Mouse (Mus musculus): ENCODE results near the gene Gtf2h3.
"Not testable (repeated sequence)": the region's sequence is repeated elsewhere in the genome, so short reads cannot be mapped to it uniquely, and the experiment has no call there.

Gtf2h3 gene

GRCm38 (mm10) chr5:124571068-124571467 lies 7.9 kb upstream of the Gtf2h3 start:
- DNase-seq (ENCODE audit: low spot score in 2 of 2): no peak

- no peak for DNase-seq (ENCODE audit: low spot score in 2 of 2)
Measured at GRCm38 (mm10) chr5:124575467-124575866, 3.5 kb upstream of the Gtf2h3 start.

- DNase-seq (ENCODE audit: low spot score in 2 of 2): peak in 1 of 2 experiments; percentile 23
Measured at GRCm38 (mm10) chr5:124582515-124582914, 3.6 kb downstream of the Gtf2h3 start.

- no peak for DNase-seq (ENCODE audit: low spot score in 2 of 2)
Measured at GRCm38 (mm10) chr5:124592768-124593167, 13.8 kb downstream of the Gtf2h3 start.

GRCm38 (mm10) chr5:124598224-124599174 lies 19.6 kb downstream of the Gtf2h3 start:
- DNase-seq (ENCODE audit: low spot score in 2 of 2): peak; percentile 31 to 84

GRCm38 (mm10) chr5:124599726-124600125 lies 20.8 kb downstream of the Gtf2h3 start:
- DNase-seq (ENCODE audit: low spot score in 2 of 2): not testable (repeated sequence)

GRCm38 (mm10) chr5:124602349-124602748 lies 23.4 kb downstream of the Gtf2h3 start:
- peak; percentile 41 to 70 for DNase-seq (ENCODE audit: low spot score in 2 of 2)

- no peak for DNase-seq (ENCODE audit: low spot score in 2 of 2)
Measured at GRCm38 (mm10) chr5:124604296-124604695, 25.4 kb downstream of the Gtf2h3 start.

- DNase-seq (ENCODE audit: low spot score in 2 of 2): no peak
Measured at GRCm38 (mm10) chr5:124605041-124605622, 26.2 kb downstream of the Gtf2h3 start.

- DNase-seq (ENCODE audit: low spot score in 2 of 2): peak in 1 of 2 experiments; percentile 51
Measured at GRCm38 (mm10) chr5:124610965-124611364, 32.0 kb downstream of the Gtf2h3 start.

- no peak for DNase-seq (ENCODE audit: low spot score in 2 of 2)
Measured at GRCm38 (mm10) chr5:124614709-124615108, 35.8 kb downstream of the Gtf2h3 start.

GRCm38 (mm10) chr5:124618711-124619110 lies 39.8 kb downstream of the Gtf2h3 start:
- DNase-seq (ENCODE audit: low spot score in 2 of 2): no peak

- DNase-seq (ENCODE audit: low spot score in 2 of 2): no peak
Measured at GRCm38 (mm10) chr5:124621362-124621761, 42.4 kb downstream of the Gtf2h3 start.

GRCm38 (mm10) chr5:124622890-124623289 lies 44.0 kb downstream of the Gtf2h3 start:
- DNase-seq (ENCODE audit: low spot score in 2 of 2): no peak

- no peak for DNase-seq (ENCODE audit: low spot score in 2 of 2)
Measured at GRCm38 (mm10) chr5:124624291-124624690, 45.4 kb downstream of the Gtf2h3 start.

- DNase-seq (ENCODE audit: low spot score in 2 of 2): peak; percentile 97 to 99
Measured at GRCm38 (mm10) chr5:124628448-124629363, 49.8 kb downstream of the Gtf2h3 start, which contains the start of gene Atp6v0a2. TSS of gene Atp6v0a2 (plus strand) at chr5:124628576.

- DNase-seq (ENCODE audit: low spot score in 2 of 2): peak in 1 of 2 experiments; percentile 29
Measured at GRCm38 (mm10) chr5:124629641-124630040, 50.7 kb downstream of the Gtf2h3 start.

GRCm38 (mm10) chr5:124631685-124632084 lies 52.7 kb downstream of the Gtf2h3 start:
- no peak for DNase-seq (ENCODE audit: low spot score in 2 of 2)

GRCm38 (mm10) chr5:124632461-124632860 lies 53.5 kb downstream of the Gtf2h3 start:
- no peak for DNase-seq (ENCODE audit: low spot score in 2 of 2)

GRCm38 (mm10) chr5:124633425-124633824 lies 54.5 kb downstream of the Gtf2h3 start:
- DNase-seq (ENCODE audit: low spot score in 2 of 2): no peak

- DNase-seq (ENCODE audit: low spot score in 2 of 2): peak in 1 of 2 experiments; percentile 42
Measured at GRCm38 (mm10) chr5:124635068-124635467, 56.1 kb downstream of the Gtf2h3 start.

GRCm38 (mm10) chr5:124636139-124636538 lies 57.2 kb downstream of the Gtf2h3 start:
- no peak for DNase-seq (ENCODE audit: low spot score in 2 of 2)
